Mouse (Mus musculus) lung, embryonic 14.5 days (tissue): Measurements from ENCODE around the gene Fam120b. TPM values are rescaled to one million over a fixed set of nuclear protein-coding genes. Genes with fewer than 3 reads are reported as not detected.
"Not testable (repeated sequence)": the region's sequence is repeated elsewhere in the genome, so short reads cannot be mapped to it uniquely, and the experiment has no call there.

Experiments used
- ATAC-seq: fragments of 200-750 bp; cut with Nextera tagmentation; 2 replicates; pipeline ENCODE4 v1.8.0; 2017; ENCODE audit warnings: mild to moderate bottlenecking, moderate TSS enrichment, moderate library complexity; ENCODE audit not compliant: insufficient read depth
- DNase-seq: peaks from one replicate; pipeline ENCODE4 v3.0.0-alpha.2; 2015
- H3K27ac ChIP-seq: fragments of 300-500 bp; sonication (generic); 2 replicates; pipeline ENCODE4 v1.5.1; 2014; ENCODE audit warnings: low read depth, mild to moderate bottlenecking, moderate library complexity
- H3K27me3 ChIP-seq: fragments of 300-500 bp; sonication (generic); 2 replicates; pipeline ENCODE4 v1.6.1; 2014; ENCODE audit warnings: low read length, control low read depth; ENCODE audit not compliant: insufficient read depth
- H3K36me3 ChIP-seq: fragments of 300-500 bp; sonication (generic); 2 replicates; pipeline ENCODE4 v1.6.1; 2014; ENCODE audit warnings: control low read depth; ENCODE audit not compliant: insufficient read depth
- H3K4me1 ChIP-seq: fragments of 300-500 bp; sonication (generic); 2 replicates; pipeline ENCODE4 v1.6.1; 2014; ENCODE audit warnings: antibody characterized with exemption, control low read depth; ENCODE audit not compliant: insufficient read depth
- H3K4me2 ChIP-seq: fragments of 300-500 bp; sonication (generic); 2 replicates; pipeline ENCODE4 v1.6.1; 2014; ENCODE audit warnings: mild to moderate bottlenecking
- H3K4me3 ChIP-seq: fragments of 300-500 bp; sonication (generic); 2 replicates; pipeline ENCODE4 v1.5.1; 2014; ENCODE audit warnings: low read depth, low read length
- H3K9ac ChIP-seq: fragments of 300-500 bp; sonication (generic); 2 replicates; pipeline ENCODE4 v1.6.1; 2014
- H3K9me3 ChIP-seq: fragments of 300-500 bp; sonication (generic); 2 replicates; pipeline ENCODE4 v1.6.1; 2016; ENCODE audit warnings: low read depth, low read length, control low read depth
- CTCF ChIP-seq: IDR thresholded peaks from 2 replicates; pipeline ENCODE4 v1.5.1; 2016; ENCODE audit warnings: antibody characterized with exemption, low read depth
- WGBS: fragments of 180-500 bp; shearing (Covaris S2); extraction: QIAGEN DNeasy Blood & Tissue Kit; methylation state at CpG from one replicate; pipeline ENCODE4 v1.1.7; 2014; 5-methylcytosine and 5-hydroxymethylcytosine counted together
- polyA plus RNA-seq: library from polyadenylated mRNA; unstranded; fragments of >200 nt; fragmentation: Nextera tagmentation; extraction: Ambion mirVana; gene quantifications from 2 replicates; pipeline ENCODE4 v1.2.1, GENCODE M21; 2014

Fam120b gene
- polyA plus RNA-seq, 1 experiment from 2014 or later: 26.6 TPM

DNA sequence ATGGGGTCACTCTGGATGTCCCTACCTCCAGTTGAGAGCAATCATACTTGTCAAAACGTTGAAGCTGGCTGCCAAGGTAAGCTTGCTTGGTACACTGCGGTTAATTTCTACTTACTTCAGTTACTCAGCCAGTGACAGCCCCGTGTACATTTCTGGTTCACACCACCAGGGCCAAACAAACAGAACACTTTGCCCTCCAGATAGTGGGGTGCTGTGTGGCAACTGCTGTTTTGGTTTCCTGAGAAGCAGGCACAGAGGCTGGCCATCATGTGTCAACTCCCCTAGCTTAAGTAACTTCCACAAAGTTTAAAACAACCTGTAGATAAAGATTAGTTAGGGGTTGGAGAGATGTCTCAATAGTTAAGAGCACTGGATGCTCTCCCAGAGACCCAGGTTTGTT, 38.7 kb downstream of the Fam120b start:
- H3K27me3 ChIP-seq: no peaks in the 10 kb centered on the region
- no peak overlapping the region for H3K9ac ChIP-seq
- ATAC-seq (no peak), DNase-seq (no peak)
- 56% methylated on average over 3 of the region's 3 CpGs for WGBS
- H3K27ac ChIP-seq: no peak overlapping the region
- H3K36me3 ChIP-seq: peaks cover 21% of the 10 kb centered on the region; the same call in 1 of the 2 replicates
- no peak overlapping the region for H3K4me3 ChIP-seq
- H3K9me3 ChIP-seq: no peaks in the 10 kb centered on the region
- no peak overlapping the region for H3K4me2 ChIP-seq
- no peak for TF ChIP-seq CTCF
- H3K4me1 ChIP-seq: no peaks in the 10 kb centered on the region

GRCm38 (mm10) chr17:15440067-15440462, 44.1 kb downstream of the Fam120b start:
- H3K9me3 ChIP-seq: no peaks in the 10 kb centered on the region
- H3K36me3 ChIP-seq: no peaks in the 10 kb centered on the region
- H3K4me1 ChIP-seq: 0 out of 2 replicates have a peak, but pooled peaks cover 10% of the 10 kb centered on the region
- ATAC-seq (no peak), DNase-seq (no peak)
- H3K27ac ChIP-seq: no peak overlapping the region
- 47% methylated on average over 8 of the region's 8 CpGs for WGBS
- H3K4me2 ChIP-seq: peak overlapping the region; percentile 35; the same call in 1 of the 2 replicates
- no peaks in the 10 kb centered on the region for H3K27me3 ChIP-seq
- TF ChIP-seq CTCF: no peak
- H3K4me3 ChIP-seq: no peak overlapping the region
- no peak overlapping the region for H3K9ac ChIP-seq

- no peaks in the 10 kb centered on the region for H3K27me3 ChIP-seq
- 0 out of 2 replicates have a peak, but pooled peaks cover 10% of the 10 kb centered on the region for H3K4me1 ChIP-seq
- no peak for TF ChIP-seq CTCF
- no peak overlapping the region for H3K4me3 ChIP-seq
- DNase-seq (peak; percentile 61), ATAC-seq (peak; percentile 88)
- H3K4me2 ChIP-seq: peak overlapping the region; percentile 35
- no peak overlapping the region for H3K9ac ChIP-seq
- WGBS: 6% methylated on average over 11 of the region's 11 CpGs
- H3K27ac ChIP-seq: no peak overlapping the region
- no peaks in the 10 kb centered on the region for H3K9me3 ChIP-seq
- no peaks in the 10 kb centered on the region for H3K36me3 ChIP-seq
Observed at GRCm38 (mm10) chr17:15440463-15441121, 44.6 kb downstream of the Fam120b start.

DNA sequence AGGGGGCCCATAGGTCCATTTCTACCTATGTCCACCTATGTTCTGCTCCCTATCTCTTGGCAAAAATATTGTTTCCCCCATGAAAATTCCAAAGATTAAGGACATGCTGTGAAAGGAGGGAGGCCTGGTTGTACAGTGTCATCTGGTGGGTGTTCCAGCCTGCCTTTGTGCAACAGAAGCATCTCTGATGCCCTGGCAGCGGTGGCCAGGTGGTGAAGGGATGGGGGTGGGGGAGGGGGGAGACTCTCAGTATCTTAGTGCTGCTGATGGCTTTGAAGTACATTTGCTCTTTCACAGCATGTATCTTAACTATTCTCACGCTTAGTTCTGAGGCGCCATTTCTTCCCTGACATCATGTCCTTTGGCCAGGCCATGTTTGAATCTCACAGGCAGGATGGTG, 49.4 kb downstream of the Fam120b start:
- ATAC-seq: no peak
- Histone ChIP-seq H3K27ac (no peak overlapping the region), H3K36me3 (no peaks in the 10 kb centered on the region), H3K9ac (no peak overlapping the region), H3K4me1 (0 out of 2 replicates have a peak, but pooled peaks cover 5% of the 10 kb centered on the region), H3K4me2 (no peak overlapping the region), H3K9me3 (no peaks in the 10 kb centered on the region), H3K27me3 (no peaks in the 10 kb centered on the region), H3K4me3 (no peak overlapping the region)
- WGBS: 68% methylated on average over 3 of the region's 3 CpGs
- no peak for DNase-seq
- no peak for TF ChIP-seq CTCF

DNA sequence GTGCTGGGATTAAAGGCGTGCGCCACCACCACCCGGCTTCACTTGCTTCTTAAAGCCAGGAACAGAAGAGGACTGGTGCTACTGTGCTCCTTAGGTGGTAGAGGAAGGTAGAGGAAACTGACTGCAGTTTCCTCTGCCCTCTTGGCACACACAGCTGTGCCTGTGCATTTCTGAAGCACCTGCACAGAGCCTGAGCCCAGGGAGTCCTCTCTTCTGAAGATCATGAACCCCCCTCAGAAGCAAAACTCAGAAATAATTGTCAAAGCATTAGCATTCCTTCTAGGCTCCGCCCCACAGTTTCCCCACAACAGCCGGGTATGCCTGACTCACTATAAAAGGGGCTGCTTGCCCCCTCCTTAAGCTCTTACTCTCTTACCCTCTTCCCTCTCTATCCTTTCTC, 51.8 kb downstream of the Fam120b start:
- Histone ChIP-seq H3K4me3 (no peak overlapping the region), H3K27ac (no peak overlapping the region), H3K4me2 (no peak overlapping the region), H3K9ac (no peak overlapping the region), H3K36me3 (no peaks in the 10 kb centered on the region), H3K27me3 (no peaks in the 10 kb centered on the region), H3K4me1 (no peaks in the 10 kb centered on the region), H3K9me3 (no peaks in the 10 kb centered on the region)
- no peak for TF ChIP-seq CTCF
- DNase-seq (no peak), ATAC-seq (no peak)
- 63% methylated on average over 5 of the region's 5 CpGs for WGBS

- not testable (repeated sequence) for H3K4me2 ChIP-seq, H3K9ac ChIP-seq, ATAC-seq, DNase-seq, H3K27me3 ChIP-seq, H3K36me3 ChIP-seq, H3K4me1 ChIP-seq, H3K27ac ChIP-seq, H3K9me3 ChIP-seq, H3K4me3 ChIP-seq
- WGBS: 73% methylated on average over 6 of the region's 6 CpGs
Observed at GRCm38 (mm10) chr17:15449144-15449543, 53.1 kb downstream of the Fam120b start.

- no peaks in the 10 kb centered on the region for H3K9me3 ChIP-seq
- H3K36me3 ChIP-seq: no peaks in the 10 kb centered on the region
- no peak overlapping the region for H3K27ac ChIP-seq
- peak; percentile 19 for DNase-seq
- H3K4me1 ChIP-seq: no peaks in the 10 kb centered on the region
- no peak overlapping the region for H3K4me2 ChIP-seq
- no peak overlapping the region for H3K9ac ChIP-seq
- no peaks in the 10 kb centered on the region for H3K27me3 ChIP-seq
- ATAC-seq: no peak
- 72% methylated on average over 3 of the region's 3 CpGs for WGBS
- no peak for TF ChIP-seq CTCF
- H3K4me3 ChIP-seq: no peak overlapping the region
Observed at GRCm38 (mm10) chr17:15449606-15450005, 53.6 kb downstream of the Fam120b start.
